Mouse (Mus musculus): Measurements from ENCODE around the gene Rap1a. TPM values are rescaled to one million over a fixed set of nuclear protein-coding genes. Genes with fewer than 3 reads are reported as not detected.
"Not testable (repeated sequence)": the region's sequence is repeated elsewhere in the genome, so short reads cannot be mapped to it uniquely, and the experiment has no call there.

The Rap1a gene
- polyA plus RNA-seq, 1 experiment from 2014 or later, result 83.1 TPM

GRCm38 (mm10) chr3:105711741-105712140 is 89.4 kb downstream of the Rap1a start:
- Histone ChIP-seq H3K27ac (no peak overlapping the region), H3K9ac (no peak overlapping the region), H3K36me3 (no peaks in the 10 kb centered on the region), H3K9me3 (no peaks in the 10 kb centered on the region), H3K4me3 (no peak overlapping the region), H3K4me2 (no peak overlapping the region), H3K27me3 (peaks cover 10% of the 10 kb centered on the region), H3K4me1 (peaks cover 21% of the 10 kb centered on the region)
- no peak for ATAC-seq (ENCODE audit: insufficient number of reproducible peaks, insufficient read depth, low FRiP score, low TSS enrichment, low read depth)
- 65% methylated on average over 7 of the region's 7 CpGs for WGBS

- H3K4me2 ChIP-seq, result no peak overlapping the region
- no peak for ATAC-seq (ENCODE audit: insufficient number of reproducible peaks, insufficient read depth, low FRiP score, low TSS enrichment, low read depth)
- no peak overlapping the region for H3K27ac ChIP-seq
- H3K9me3 ChIP-seq, result no peaks in the 10 kb centered on the region
- H3K36me3 ChIP-seq, result no peaks in the 10 kb centered on the region
- no peak overlapping the region for H3K9ac ChIP-seq
- peaks cover 24% of the 10 kb centered on the region for H3K27me3 ChIP-seq
- H3K4me1 ChIP-seq, result peaks cover 27% of the 10 kb centered on the region
- WGBS, result 68% methylated on average over 6 of the region's 6 CpGs
- H3K4me3 ChIP-seq, result no peak overlapping the region
These were observed 90.9 kb downstream of the Rap1a start for GRCm38 (mm10) chr3:105710246-105710645.

GRCm38 (mm10) chr3:105707590-105707989 is 93.5 kb downstream of the Rap1a start:
- peaks cover 21% of the 10 kb centered on the region for H3K4me1 ChIP-seq
- no peaks in the 10 kb centered on the region for H3K9me3 ChIP-seq
- peaks cover 40% of the 10 kb centered on the region for H3K27me3 ChIP-seq
- H3K27ac ChIP-seq, result no peak overlapping the region
- no peak for ATAC-seq (ENCODE audit: insufficient number of reproducible peaks, insufficient read depth, low FRiP score, low TSS enrichment, low read depth)
- no peaks in the 10 kb centered on the region for H3K36me3 ChIP-seq
- WGBS, result 6% methylated on average over 7 of the region's 7 CpGs
- H3K9ac ChIP-seq, result no peak overlapping the region
- H3K4me3 ChIP-seq, result no peak overlapping the region
- no peak overlapping the region for H3K4me2 ChIP-seq

- ATAC-seq (ENCODE audit: insufficient number of reproducible peaks, insufficient read depth, low FRiP score, low TSS enrichment, low read depth), result no peak
- Histone ChIP-seq H3K9me3 (no peaks in the 10 kb centered on the region), H3K27ac (no peak overlapping the region), H3K4me2 (peak overlapping the region; percentile 95; the same call in 1 of the 2 replicates), H3K4me3 (no peak overlapping the region), H3K9ac (no peak overlapping the region), H3K27me3 (peaks cover 45% of the 10 kb centered on the region), H3K36me3 (no peaks in the 10 kb centered on the region), H3K4me1 (peaks cover 21% of the 10 kb centered on the region)
- WGBS, result 46% methylated on average over 4 of the region's 4 CpGs
These were observed 94.6 kb downstream of the Rap1a start for GRCm38 (mm10) chr3:105706366-105707020.

GRCm38 (mm10) chr3:105705561-105705960 is 95.6 kb downstream of the Rap1a start:
- ATAC-seq (ENCODE audit: insufficient number of reproducible peaks, insufficient read depth, low FRiP score, low TSS enrichment, low read depth), result no peak
- peaks cover 45% of the 10 kb centered on the region for H3K27me3 ChIP-seq
- H3K4me2 ChIP-seq, result peak overlapping the region; percentile 95
- H3K27ac ChIP-seq, result no peak overlapping the region
- no peaks in the 10 kb centered on the region for H3K9me3 ChIP-seq
- H3K4me1 ChIP-seq, result peaks cover 21% of the 10 kb centered on the region
- 15% methylated on average over 3 of the region's 3 CpGs for WGBS
- no peaks in the 10 kb centered on the region for H3K36me3 ChIP-seq
- peak overlapping the region; percentile 54 for H3K4me3 ChIP-seq
- peak overlapping the region; percentile 73 for H3K9ac ChIP-seq

GRCm38 (mm10) chr3:105705061-105705549 is 96.0 kb downstream of the Rap1a start:
- Histone ChIP-seq H3K4me1 (peaks cover 21% of the 10 kb centered on the region), H3K4me3 (peak overlapping the region; percentile 54), H3K27ac (no peak overlapping the region), H3K9me3 (no peaks in the 10 kb centered on the region), H3K27me3 (peaks cover 45% of the 10 kb centered on the region), H3K36me3 (no peaks in the 10 kb centered on the region), H3K9ac (peak overlapping the region; percentile 73), H3K4me2 (peak overlapping the region; percentile 95)
- under 1% methylated on average over 28 of the region's 28 CpGs for WGBS
- peak; percentile 48 for ATAC-seq (ENCODE audit: insufficient number of reproducible peaks, insufficient read depth, low FRiP score, low TSS enrichment, low read depth)

GRCm38 (mm10) chr3:105704031-105705008 is 96.8 kb downstream of the Rap1a start, which contains the start of gene Inka2:
Gene Inka2, plus strand, starts transcription at chr3:105704599.
- Histone ChIP-seq H3K9me3 (no peaks in the 10 kb centered on the region), H3K4me2 (peak within 1 kb of the TSS; percentile 95), H3K4me1 (peaks cover 21% of the 10 kb centered on the region), H3K36me3 (no peaks in the 10 kb centered on the region), H3K9ac (peak within 1 kb of the TSS; percentile 73), H3K27me3 (peaks cover 45% of the 10 kb centered on the region), H3K4me3 (peak within 1 kb of the TSS; percentile 54), H3K27ac (peak within 1 kb of the TSS; percentile 13; the same call in 1 of the 2 replicates)
- WGBS, result 5% methylated on average over 39 of the region's 43 CpGs
- peak; percentile 92 for ATAC-seq (ENCODE audit: insufficient number of reproducible peaks, insufficient read depth, low FRiP score, low TSS enrichment, low read depth)

- Histone ChIP-seq H3K36me3 (no peaks in the 10 kb centered on the region), H3K4me2 (0 out of 2 replicates have a peak overlapping the region, but pooled peaks have one; percentile 95), H3K4me1 (peaks cover 21% of the 10 kb centered on the region), H3K4me3 (no peak overlapping the region), H3K9me3 (no peaks in the 10 kb centered on the region), H3K27me3 (peaks cover 45% of the 10 kb centered on the region), H3K9ac (no peak overlapping the region), H3K27ac (no peak overlapping the region)
- 45% methylated on average over 6 of the region's 6 CpGs for WGBS
- no peak for ATAC-seq (ENCODE audit: insufficient number of reproducible peaks, insufficient read depth, low FRiP score, low TSS enrichment, low read depth)
These were observed 97.6 kb downstream of the Rap1a start for GRCm38 (mm10) chr3:105703571-105703970.

- no peak overlapping the region for H3K9ac ChIP-seq
- ATAC-seq (ENCODE audit: insufficient number of reproducible peaks, insufficient read depth, low FRiP score, low TSS enrichment, low read depth), result no peak
- H3K27ac ChIP-seq, result no peak overlapping the region
- H3K36me3 ChIP-seq, result no peaks in the 10 kb centered on the region
- H3K27me3 ChIP-seq, result peaks cover 41% of the 10 kb centered on the region
- no peak overlapping the region for H3K4me3 ChIP-seq
- 51% methylated on average over 5 of the region's 5 CpGs for WGBS
- peaks cover 17% of the 10 kb centered on the region for H3K4me1 ChIP-seq
- no peak overlapping the region for H3K4me2 ChIP-seq
- no peaks in the 10 kb centered on the region for H3K9me3 ChIP-seq
These were observed 99.7 kb downstream of the Rap1a start for GRCm38 (mm10) chr3:105701399-105701798.

- not testable (repeated sequence) for H3K36me3 ChIP-seq; H3K27ac ChIP-seq; H3K9me3 ChIP-seq; H3K9ac ChIP-seq; H3K4me2 ChIP-seq; H3K4me3 ChIP-seq; ATAC-seq (ENCODE audit: insufficient number of reproducible peaks, insufficient read depth, low FRiP score, low TSS enrichment, low read depth)
- Histone ChIP-seq H3K27me3 (peaks cover 34% of the 10 kb centered on the region), H3K4me1 (peaks cover 21% of the 10 kb centered on the region)
- 40% methylated on average over 1 of the region's 1 CpGs for WGBS
These were observed 100.3 kb downstream of the Rap1a start for GRCm38 (mm10) chr3:105700786-105701185.

GRCm38 (mm10) chr3:105699241-105699933 is 101.7 kb downstream of the Rap1a start:
- H3K4me1 ChIP-seq, result peaks cover 15% of the 10 kb centered on the region
- no peak overlapping the region for H3K4me2 ChIP-seq
- 46% methylated on average over 3 of the region's 3 CpGs for WGBS

More at GRCm38 (mm10) chr3:105699241-105699933, 101.7 kb downstream of the Rap1a start:
- H3K27ac ChIP-seq, result no peak overlapping the region
- peaks cover 36% of the 10 kb centered on the region for H3K27me3 ChIP-seq
- no peak for ATAC-seq (ENCODE audit: insufficient number of reproducible peaks, insufficient read depth, low FRiP score, low TSS enrichment, low read depth)
- no peak overlapping the region for H3K9ac ChIP-seq
- no peak overlapping the region for H3K4me3 ChIP-seq
- H3K36me3 ChIP-seq, result no peaks in the 10 kb centered on the region
- no peaks in the 10 kb centered on the region for H3K9me3 ChIP-seq
